Comparison of ENCODE assay signal across 20 mouse cellular contexts in genomic region chr19:46332721-46333339, GRCm38 (mm10). TPM values are rescaled to one million over a fixed set of nuclear protein-coding genes. Genes with fewer than 3 reads are reported as not detected.
A peak's percentile ranks its signal among the peaks of the same experiment; 100 is the strongest.
DNase-seq lines count a peak whose midpoint lies in the region; ATAC-seq and TF ChIP-seq lines count a peak whose summit lies in the region.
"Had no signal": no experiment of that assay in that cellular context is flagged by ENCODE, and none has a peak within 500 bp of the region (broad histone marks: within the 10 kb centered on the region; RNA-seq: fewer than 3 reads in every experiment).

No protein-coding gene starts in this region.

- no peak for TF ChIP-seq CTCF in forebrain, postnatal 0 days (IDR thresholded peaks at IDR 0.05; ENCODE audit: low read depth)
- TF ChIP-seq CTCF in layer of hippocampus, adult 2 months (conservative IDR thresholded peaks at IDR 0.05) = no peak

- no peak overlapping the region for H3K4me2 ChIP-seq in forebrain, postnatal 0 days (ENCODE audit: low read depth)
- H3K4me2 ChIP-seq: hindbrain, embryonic 15.5 days; limb, embryonic 15.5 days; stomach, embryonic 15.5 days had no signal

- WGBS in forebrain, embryonic 10.5 days = 44% methylated on average over 7 of the region's 7 CpGs
- WGBS in forebrain, postnatal 0 days = 26% methylated on average over 7 of the region's 7 CpGs
- 30% methylated on average over 7 of the region's 7 CpGs for WGBS in embryonic facial prominence, embryonic 10.5 days

- H3K4me3 ChIP-seq in forebrain, embryonic 10.5 days = peak overlapping the region; percentile 9
- H3K4me3 ChIP-seq in forebrain, postnatal 0 days (ENCODE audit: low read depth, low read length) = no peak overlapping the region
- no peak overlapping the region for H3K4me3 ChIP-seq in layer of hippocampus, adult 2 months
- peak overlapping the region; percentile 28; the same call in 1 of the 2 replicates for H3K4me3 ChIP-seq in embryonic facial prominence, embryonic 10.5 days
- H3K4me3 ChIP-seq: hindbrain, embryonic 15.5 days; limb, embryonic 15.5 days; stomach, embryonic 15.5 days had no signal

- DNase-seq in forebrain, embryonic 10.5 days (ENCODE audit: extremely low spot score, low spot score) = no peak
- no peak for DNase-seq in forebrain, postnatal 0 days
- no peak for DNase-seq in layer of hippocampus, adult 2 months (ENCODE audit: low spot score in 2 of 2)
- DNase-seq in layer of hippocampus, postnatal 10 days (ENCODE audit: low spot score in 2 of 2) = no peak
- peak; percentile 51 for DNase-seq in brain, adult 2 months (ENCODE audit: low read depth, low spot score)
- no peak for DNase-seq in embryonic facial prominence, embryonic 10.5 days (ENCODE audit: low spot score)
- DNase-seq in kidney, adult 8-10 months = no peak
- DNase-seq: adrenal gland, postnatal 14 days; gastrocnemius, postnatal 10 days; kidney, adult 11 months; kidney, postnatal 10 days; lung, adult 18-20 months; lung, postnatal 36 days; spleen, adult 18-20 months; thymus, adult 2 months had no signal

- H3K9me3 ChIP-seq in forebrain, embryonic 10.5 days = no peaks in the 10 kb centered on the region
- H3K9me3 ChIP-seq in forebrain, postnatal 0 days (ENCODE audit: low read length) = no peaks in the 10 kb centered on the region
- H3K9me3 ChIP-seq in embryonic facial prominence, embryonic 10.5 days = no peaks in the 10 kb centered on the region
- H3K9me3 ChIP-seq: hindbrain, embryonic 15.5 days; limb, embryonic 15.5 days; stomach, embryonic 15.5 days had no signal

- peaks cover 40% of the 10 kb centered on the region for H3K36me3 ChIP-seq in forebrain, embryonic 10.5 days (replicated peaks)
- peaks cover 25% of the 10 kb centered on the region for H3K36me3 ChIP-seq in forebrain, postnatal 0 days (ENCODE audit: insufficient read depth)
- H3K36me3 ChIP-seq in embryonic facial prominence, embryonic 10.5 days (replicated peaks) = peaks cover 38% of the 10 kb centered on the region

- peaks cover 59% of the 10 kb centered on the region for H3K4me1 ChIP-seq in forebrain, embryonic 10.5 days
- peaks cover 10% of the 10 kb centered on the region for H3K4me1 ChIP-seq in forebrain, postnatal 0 days (ENCODE audit: insufficient read depth)
- H3K4me1 ChIP-seq in embryonic facial prominence, embryonic 10.5 days = peaks cover 43% of the 10 kb centered on the region

- H3K27me3 ChIP-seq in forebrain, embryonic 10.5 days (ENCODE audit: poor library complexity, severe bottlenecking) = peaks cover 25% of the 10 kb centered on the region
- no peaks in the 10 kb centered on the region for H3K27me3 ChIP-seq in forebrain, postnatal 0 days (ENCODE audit: insufficient read depth, low read length)
- H3K27me3 ChIP-seq in embryonic facial prominence, embryonic 10.5 days (replicated peaks; ENCODE audit: low read depth, poor library complexity, severe bottlenecking) = peaks cover 28% of the 10 kb centered on the region
- H3K27me3 ChIP-seq: hindbrain, embryonic 15.5 days; Patski; stomach, embryonic 15.5 days had no signal

- no peak for ATAC-seq in forebrain, postnatal 0 days
- ATAC-seq: activated CD4-positive, CD25-positive, alpha-beta regulatory T cell, adult 4 months; Patski had no signal

- no peak overlapping the region for H3K9ac ChIP-seq in forebrain, postnatal 0 days
- H3K9ac ChIP-seq: hindbrain, embryonic 15.5 days; limb, embryonic 15.5 days; stomach, embryonic 15.5 days had no signal

- peak overlapping the region; percentile 76 for H3K27ac ChIP-seq in forebrain, embryonic 10.5 days
- H3K27ac ChIP-seq in forebrain, postnatal 0 days (ENCODE audit: low read depth, low read length) = no peak overlapping the region
- H3K27ac ChIP-seq in layer of hippocampus, adult 2 months = peak overlapping the region; percentile 47; the same call in 1 of the 2 replicates
- H3K27ac ChIP-seq in embryonic facial prominence, embryonic 10.5 days (replicated peaks) = peak overlapping the region; percentile 70
- H3K27ac ChIP-seq: hindbrain, embryonic 15.5 days; limb, embryonic 15.5 days; stomach, embryonic 15.5 days had no signal

RNA-seq across cellular contexts. Expression of gene Fbxl15, which starts 4.8 kb away (rescaled TPM):
- polyA plus RNA-seq in forebrain, embryonic 10.5 days (2016; fragmentation: Nextera tagmentation; extraction: Ambion mirVana) = 17.9 and 18.0 TPM in 2 replicates
- total RNA-seq in forebrain, postnatal 0 days (2014; rRNA removed) = 37.2 and 54.8 TPM in 2 replicates
- 50.3 and 59.1 TPM in 2 replicates for polyA plus RNA-seq in forebrain, postnatal 0 days (2015; fragmentation: Nextera tagmentation; extraction: Ambion mirVana)
- total RNA-seq in layer of hippocampus, adult 2 months (2021) = 10 to 100 TPM; 26.8 to 28.9 TPM
- 10 to 100 TPM; 30.2 to 33.6 TPM for total RNA-seq in layer of hippocampus, postnatal 10 days (2021)
- polyA plus RNA-seq in embryonic facial prominence, embryonic 10.5 days (2016; fragmentation: Nextera tagmentation; extraction: Ambion mirVana) = 17.1 and 17.2 TPM in 2 replicates

RNA-seq across cellular contexts. Expression of gene Cuedc2, which starts 5.7 kb away (rescaled TPM):
- 206 and 224 TPM in 2 replicates for polyA plus RNA-seq in forebrain, embryonic 10.5 days (2016; fragmentation: Nextera tagmentation; extraction: Ambion mirVana)
- total RNA-seq in forebrain, postnatal 0 days (2014; rRNA removed) = 214 and 275 TPM in 2 replicates
- polyA plus RNA-seq in forebrain, postnatal 0 days (2015; fragmentation: Nextera tagmentation; extraction: Ambion mirVana) = 388 and 443 TPM in 2 replicates
- total RNA-seq in layer of hippocampus, adult 2 months (2021) = 100 to 1,000 TPM; 171 to 178 TPM
- 100 to 1,000 TPM; 173 to 178 TPM for total RNA-seq in layer of hippocampus, postnatal 10 days (2021)
- polyA plus RNA-seq in embryonic facial prominence, embryonic 10.5 days (2016; fragmentation: Nextera tagmentation; extraction: Ambion mirVana) = 204 and 208 TPM in 2 replicates

RNA-seq across cellular contexts. Expression of gene Psd, which starts 5.9 kb away (rescaled TPM):
- polyA plus RNA-seq in forebrain, embryonic 10.5 days (2016; fragmentation: Nextera tagmentation; extraction: Ambion mirVana) = 2.8 and 2.9 TPM in 2 replicates
- 395 and 483 TPM in 2 replicates for total RNA-seq in forebrain, postnatal 0 days (2014; rRNA removed)
- polyA plus RNA-seq in forebrain, postnatal 0 days (2015; fragmentation: Nextera tagmentation; extraction: Ambion mirVana) = 158 and 178 TPM in 2 replicates
- total RNA-seq in layer of hippocampus, adult 2 months (2021) = 100 to 1,000 TPM; 761 to 778 TPM
- 100 to 1,000 TPM; 686 to 714 TPM for total RNA-seq in layer of hippocampus, postnatal 10 days (2021)
- 2.5 and 3.5 TPM in 2 replicates for polyA plus RNA-seq in embryonic facial prominence, embryonic 10.5 days (2016; fragmentation: Nextera tagmentation; extraction: Ambion mirVana)

RNA-seq across cellular contexts. Expression of gene Mfsd13a, which starts 8.1 kb away (rescaled TPM):
- polyA plus RNA-seq in forebrain, embryonic 10.5 days (2016; fragmentation: Nextera tagmentation; extraction: Ambion mirVana) = 12.5 and 13.3 TPM in 2 replicates
- total RNA-seq in forebrain, postnatal 0 days (2014; rRNA removed) = 4.1 and 5.3 TPM in 2 replicates
- 11.5 and 14.1 TPM in 2 replicates for polyA plus RNA-seq in forebrain, postnatal 0 days (2015; fragmentation: Nextera tagmentation; extraction: Ambion mirVana)
- 10 to 100 TPM; 30.2 to 30.5 TPM for total RNA-seq in layer of hippocampus, adult 2 months (2021)
- total RNA-seq in layer of hippocampus, postnatal 10 days (2021) = 10 to 100 TPM; 24.4 to 26.4 TPM
- polyA plus RNA-seq in embryonic facial prominence, embryonic 10.5 days (2016; fragmentation: Nextera tagmentation; extraction: Ambion mirVana) = 8.0 and 8.4 TPM in 2 replicates

RNA-seq across cellular contexts. Expression of gene 2310034G01Rik, which starts 17.3 kb away (rescaled TPM):
- 1.0 and 1.1 TPM in 2 replicates for polyA plus RNA-seq in forebrain, embryonic 10.5 days (2016; fragmentation: Nextera tagmentation; extraction: Ambion mirVana)
- 2.4 and 4.3 TPM in 2 replicates for total RNA-seq in forebrain, postnatal 0 days (2014; rRNA removed)
- 2.0 and 2.3 TPM in 2 replicates for polyA plus RNA-seq in forebrain, postnatal 0 days (2015; fragmentation: Nextera tagmentation; extraction: Ambion mirVana)
- 1 to 10 TPM; 1.0 to 1.3 TPM for total RNA-seq in layer of hippocampus, adult 2 months (2021)
- 1 to 10 TPM in 1 of 2 experiments, under 1 TPM in 1; 0.89 to 1.3 TPM for total RNA-seq in layer of hippocampus, postnatal 10 days (2021)
- polyA plus RNA-seq in embryonic facial prominence, embryonic 10.5 days (2016; fragmentation: Nextera tagmentation; extraction: Ambion mirVana) = 1.0 and 1.1 TPM in 2 replicates
- polyA plus RNA-seq: activated CD4-positive, CD25-positive, alpha-beta regulatory T cell, adult 4 months had no signal

Comparison
In these comparisons a context has a peak if more than half of its experiments do, and no peak if none do; other contexts are left out.
1. H3K4me3 ChIP-seq: peak in forebrain, embryonic 10.5 days (single experiment) and embryonic facial prominence, embryonic 10.5 days (single experiment); none in forebrain, postnatal 0 days (single experiment) and layer of hippocampus, adult 2 months (single experiment).